Mouse (Mus musculus): Measurements from ENCODE around the gene Gm7792.
"Not testable (repeated sequence)": the region's sequence is repeated elsewhere in the genome, so short reads cannot be mapped to it uniquely, and the experiment has no call there.

The Gm7792 gene

DNA sequence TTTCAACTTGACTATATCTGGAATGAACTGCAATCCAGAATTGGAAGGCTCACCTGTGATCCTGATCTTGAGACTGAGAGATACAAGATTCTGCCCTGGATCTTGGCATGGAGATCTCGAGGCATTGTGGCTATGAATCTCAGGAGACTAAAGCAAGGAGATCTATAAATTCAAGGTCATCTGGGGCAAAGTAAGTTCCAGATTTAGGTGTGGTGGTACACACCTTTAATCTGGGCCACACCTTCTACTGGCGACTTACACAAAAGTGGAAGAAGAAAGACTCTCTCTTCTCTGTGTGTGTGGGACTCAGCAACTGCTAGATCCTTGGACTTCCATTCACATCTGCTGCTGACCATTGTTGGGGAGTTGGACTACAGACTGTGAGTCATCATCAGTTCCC is at the start of gene Gm7792:
TSS of gene Gm7792 (plus strand) at position 301 of the 400 bp plus-strand sequence.
- DNase-seq (ENCODE audit: low spot score in 2 of 2) = not testable (repeated sequence)
